Mouse (Mus musculus) bone marrow macrophage, adult 2 months (primary cell): ENCODE measurements around the gene Ctnnd2. TPM values are rescaled to one million over a fixed set of nuclear protein-coding genes. Genes with fewer than 3 reads are reported as not detected.

ENCODE experiments used
- H3K27ac ChIP-seq: 2 replicates; pipeline ENCODE4 v1.5.1; 2012; ENCODE audit warnings: low read depth, low read length; ENCODE audit not compliant: insufficient read depth
- H3K4me1 ChIP-seq: 2 replicates; pipeline ENCODE4 v1.6.1; 2012; ENCODE audit warnings: low read length; ENCODE audit not compliant: control insufficient read depth, insufficient read depth
- H3K4me3 ChIP-seq: 2 replicates; pipeline ENCODE4 v1.5.1; 2012; ENCODE audit warnings: mild to moderate bottlenecking, low read length, moderate library complexity; ENCODE audit not compliant: insufficient read depth
- CTCF ChIP-seq: IDR thresholded peaks from 2 replicates; pipeline ENCODE4 v1.5.1; 2012; ENCODE audit warnings: low read depth, mild to moderate bottlenecking, low read length, moderate library complexity
- POLR2A ChIP-seq: IDR thresholded peaks from 2 replicates; pipeline ENCODE4 v1.6.1; 2012; ENCODE audit warnings: mild to moderate bottlenecking, low read depth, low read length, borderline replicate concordance
- polyA plus RNA-seq: library from polyadenylated mRNA; stranded (reverse); fragments of >200 nt; gene quantifications from 2 replicates; pipeline ENCODE4 v1.2.4, GENCODE M21; 2012; ENCODE audit not compliant: missing spikeins, insufficient read depth, insufficient read length

Ctnnd2 gene
- polyA plus RNA-seq, 1 experiment: 0.58 TPM

- no peak overlapping the region for H3K4me3 ChIP-seq
- H3K4me1 ChIP-seq: no peaks in the 10 kb centered on the region
- no peak overlapping the region for H3K27ac ChIP-seq
- TF ChIP-seq POLR2A (no peak), CTCF (no peak)
Measured at GRCm38 (mm10) chr15:30439045-30439444, 266.7 kb downstream of the Ctnnd2 start.

GRCm38 (mm10) chr15:30450765-30451164, 278.4 kb downstream of the Ctnnd2 start:
- no peak overlapping the region for H3K27ac ChIP-seq
- no peak overlapping the region for H3K4me3 ChIP-seq
- H3K4me1 ChIP-seq: no peaks in the 10 kb centered on the region
- TF ChIP-seq CTCF: no peak
- no peak for TF ChIP-seq POLR2A

- TF ChIP-seq POLR2A: no peak
- no peak for TF ChIP-seq CTCF
- H3K4me3 ChIP-seq: no peak overlapping the region
- no peaks in the 10 kb centered on the region for H3K4me1 ChIP-seq
Measured at GRCm38 (mm10) chr15:30451921-30452320, 279.5 kb downstream of the Ctnnd2 start.

GRCm38 (mm10) chr15:30457541-30458250, 285.3 kb downstream of the Ctnnd2 start:
- no peak for TF ChIP-seq POLR2A
- TF ChIP-seq CTCF: no peak

More at GRCm38 (mm10) chr15:30451921-30452320, 279.5 kb downstream of the Ctnnd2 start:
- no peak overlapping the region for H3K27ac ChIP-seq

GRCm38 (mm10) chr15:30458671-30459070, 286.3 kb downstream of the Ctnnd2 start:
- H3K27ac ChIP-seq: no peak overlapping the region
- no peak overlapping the region for H3K4me3 ChIP-seq
- no peaks in the 10 kb centered on the region for H3K4me1 ChIP-seq
- TF ChIP-seq CTCF: no peak
- TF ChIP-seq POLR2A: no peak

More at GRCm38 (mm10) chr15:30457541-30458250, 285.3 kb downstream of the Ctnnd2 start:
- Histone ChIP-seq H3K4me3 (no peak overlapping the region), H3K4me1 (no peaks in the 10 kb centered on the region), H3K27ac (no peak overlapping the region)

GRCm38 (mm10) chr15:30460341-30461125, 288.1 kb downstream of the Ctnnd2 start:
- no peak for TF ChIP-seq CTCF
- no peak for TF ChIP-seq POLR2A
- H3K4me1 ChIP-seq: no peaks in the 10 kb centered on the region
- no peak overlapping the region for H3K27ac ChIP-seq
- H3K4me3 ChIP-seq: no peak overlapping the region

GRCm38 (mm10) chr15:30462804-30463423, 290.5 kb downstream of the Ctnnd2 start:
- peaks cover 5% of the 10 kb centered on the region for H3K4me1 ChIP-seq
- TF ChIP-seq POLR2A (no peak), CTCF (no peak)
- no peak overlapping the region for H3K4me3 ChIP-seq
- no peak overlapping the region for H3K27ac ChIP-seq

- Histone ChIP-seq H3K27ac (no peak overlapping the region), H3K4me3 (no peak overlapping the region)
Measured at GRCm38 (mm10) chr15:30463471-30464047, 291.2 kb downstream of the Ctnnd2 start.

GRCm38 (mm10) chr15:30466950-30467543, 294.7 kb downstream of the Ctnnd2 start:
- H3K27ac ChIP-seq: no peak overlapping the region
- H3K4me1 ChIP-seq: peaks cover 17% of the 10 kb centered on the region
- no peak overlapping the region for H3K4me3 ChIP-seq
- TF ChIP-seq CTCF: no peak
- TF ChIP-seq POLR2A: no peak

More at GRCm38 (mm10) chr15:30463471-30464047, 291.2 kb downstream of the Ctnnd2 start:
- peaks cover 12% of the 10 kb centered on the region for H3K4me1 ChIP-seq
- no peak for TF ChIP-seq CTCF
- no peak for TF ChIP-seq POLR2A
